Mouse (Mus musculus): ENCODE results near the gene Rhox4a. TPM values are rescaled to one million over a fixed set of nuclear protein-coding genes. Genes with fewer than 3 reads are reported as not detected.
"Not testable (repeated sequence)": the region's sequence is repeated elsewhere in the genome, so short reads cannot be mapped to it uniquely, and the experiment has no call there.

Rhox4a gene
- not detected in 2 replicates for polyA plus RNA-seq (2012; rRNA removed)
- polyA plus RNA-seq (2014; fragmentation: Nextera tagmentation; extraction: Ambion mirVana) = not detected in 2 replicates

- not testable (repeated sequence) for DNase-seq (ENCODE audit: low read depth in 3 of 3, low spot score in 3 of 3); H3K9me3 ChIP-seq (ENCODE audit: control insufficient read depth, low read length); H3K27me3 ChIP-seq (ENCODE audit: control insufficient read depth, insufficient read depth, low read length); H3K4me3 ChIP-seq (ENCODE audit: insufficient read depth in 1 of 2, low read depth in 2 of 2, low read length in 2 of 2); H3K4me1 ChIP-seq (replicated peaks; ENCODE audit: control insufficient read depth in 2 of 2, insufficient read depth in 2 of 2, low read length in 1 of 2); H3K9ac ChIP-seq (replicated peaks); H3K27ac ChIP-seq; ATAC-seq (ENCODE audit: insufficient read depth); H3K4me2 ChIP-seq (ENCODE audit: low read depth); H3K36me3 ChIP-seq (replicated peaks; ENCODE audit: control insufficient read depth, insufficient read depth, low read depth)
- 82% methylated on average over 10 of the region's 19 CpGs for WGBS (ENCODE audit: insufficient replicate concordance)
Observed at GRCm38 (mm10) chrX:37265038-37265437, at the start of gene Rhox4a. Gene Rhox4a, plus strand, starts transcription at chrX:37265338.

GRCm38 (mm10) chrX:37222158-37222557, 43.0 kb upstream of the Rhox4a start, which contains the start of gene Rhox1:
Gene Rhox1, minus strand, starts transcription at chrX:37222258.
- DNase-seq (ENCODE audit: low read depth in 3 of 3, low spot score in 3 of 3) = not testable (repeated sequence)
- 48% methylated on average over 1 of the region's 1 CpGs for WGBS (ENCODE audit: insufficient replicate concordance)

GRCm38 (mm10) chrX:37244676-37245075, 20.5 kb upstream of the Rhox4a start, which contains the start of gene Rhox2a:
Gene Rhox2a, plus strand, starts transcription at chrX:37244976.
- H3K36me3 ChIP-seq (replicated peaks; ENCODE audit: control insufficient read depth, insufficient read depth, low read depth); H3K4me1 ChIP-seq (replicated peaks; ENCODE audit: control insufficient read depth in 2 of 2, insufficient read depth in 2 of 2, low read length in 1 of 2); H3K27ac ChIP-seq; H3K9ac ChIP-seq (replicated peaks); H3K9me3 ChIP-seq (ENCODE audit: control insufficient read depth, low read length); H3K4me3 ChIP-seq (ENCODE audit: insufficient read depth in 1 of 2, low read depth in 2 of 2, low read length in 2 of 2); H3K4me2 ChIP-seq (ENCODE audit: low read depth); DNase-seq (ENCODE audit: low read depth in 3 of 3, low spot score in 3 of 3); H3K27me3 ChIP-seq (ENCODE audit: control insufficient read depth, insufficient read depth, low read length); ATAC-seq (ENCODE audit: insufficient read depth): not testable (repeated sequence)
- no CpG with 5 or more reads among the region's 9 CpGs for WGBS (ENCODE audit: insufficient replicate concordance)

More at GRCm38 (mm10) chrX:37222158-37222557, 43.0 kb upstream of the Rhox4a start, which contains the start of gene Rhox1:
- H3K36me3 ChIP-seq (replicated peaks; ENCODE audit: control insufficient read depth, insufficient read depth, low read depth); H3K4me3 ChIP-seq (ENCODE audit: insufficient read depth in 1 of 2, low read depth in 2 of 2, low read length in 2 of 2); H3K9me3 ChIP-seq (ENCODE audit: control insufficient read depth, low read length); H3K27me3 ChIP-seq (ENCODE audit: control insufficient read depth, insufficient read depth, low read length); H3K9ac ChIP-seq (replicated peaks); ATAC-seq (ENCODE audit: insufficient read depth); H3K4me2 ChIP-seq (ENCODE audit: low read depth); H3K4me1 ChIP-seq (replicated peaks; ENCODE audit: control insufficient read depth in 2 of 2, insufficient read depth in 2 of 2, low read length in 1 of 2); H3K27ac ChIP-seq: not testable (repeated sequence)

- H3K27ac ChIP-seq; H3K4me3 ChIP-seq (ENCODE audit: insufficient read depth in 1 of 2, low read depth in 2 of 2, low read length in 2 of 2); H3K36me3 ChIP-seq (replicated peaks; ENCODE audit: control insufficient read depth, insufficient read depth, low read depth): not testable (repeated sequence)
Observed at GRCm38 (mm10) chrX:37249619-37250018, 15.5 kb upstream of the Rhox4a start, which contains the start of gene Rhox3a. Gene Rhox3a, plus strand, starts transcription at chrX:37249919.

More at GRCm38 (mm10) chrX:37249619-37250018, 15.5 kb upstream of the Rhox4a start, which contains the start of gene Rhox3a:
- ATAC-seq (ENCODE audit: insufficient read depth); H3K27me3 ChIP-seq (ENCODE audit: control insufficient read depth, insufficient read depth, low read length); H3K9ac ChIP-seq (replicated peaks); DNase-seq (ENCODE audit: low read depth in 3 of 3, low spot score in 3 of 3); H3K9me3 ChIP-seq (ENCODE audit: control insufficient read depth, low read length); H3K4me2 ChIP-seq (ENCODE audit: low read depth); H3K4me1 ChIP-seq (replicated peaks; ENCODE audit: control insufficient read depth in 2 of 2, insufficient read depth in 2 of 2, low read length in 1 of 2): not testable (repeated sequence)
- 56% methylated on average over 1 of the region's 3 CpGs for whole genome bisulfite sequencing (ENCODE audit: insufficient replicate concordance)

Other genes with a start within 250 kb of the Rhox4a start
- gene Sowahd, start 216.5 kb upstream of the Rhox4a start, polyA plus RNA-seq (2012; rRNA removed) = 0.02 TPM in 1 of 2 replicates, not detected in the other
- gene Sowahd, start 216.5 kb upstream of the Rhox4a start, polyA plus RNA-seq (2014; fragmentation: Nextera tagmentation; extraction: Ambion mirVana) = 0.11 TPM in 1 of 2 replicates, not detected in the other
- 261 and 564 TPM in 2 replicates for gene Rpl39, start 179.9 kb upstream of the Rhox4a start, polyA plus RNA-seq (2012; rRNA removed)
- gene Rpl39, start 179.9 kb upstream of the Rhox4a start, polyA plus RNA-seq (2014; fragmentation: Nextera tagmentation; extraction: Ambion mirVana) = 545 and 615 TPM in 2 replicates
- gene Upf3b, start 155.0 kb upstream of the Rhox4a start, polyA plus RNA-seq (2012; rRNA removed) = 6.4 and 13.4 TPM in 2 replicates
- gene Upf3b, start 155.0 kb upstream of the Rhox4a start, polyA plus RNA-seq (2014; fragmentation: Nextera tagmentation; extraction: Ambion mirVana) = 7.4 and 7.9 TPM in 2 replicates
- gene Nkap, start 138.5 kb upstream of the Rhox4a start, polyA plus RNA-seq (2012; rRNA removed) = 1.7 and 2.3 TPM in 2 replicates
- 4.4 and 5.1 TPM in 2 replicates for gene Nkap, start 138.5 kb upstream of the Rhox4a start, polyA plus RNA-seq (2014; fragmentation: Nextera tagmentation; extraction: Ambion mirVana)
- not detected in 2 replicates for gene Akap14, start 96.5 kb upstream of the Rhox4a start, polyA plus RNA-seq (2012; rRNA removed)
- 0.13 TPM in 1 of 2 replicates, not detected in the other for gene Akap14, start 96.5 kb upstream of the Rhox4a start, polyA plus RNA-seq (2014; fragmentation: Nextera tagmentation; extraction: Ambion mirVana)
- gene Ndufa1, start 74.2 kb upstream of the Rhox4a start, polyA plus RNA-seq (2012; rRNA removed) = 111 and 169 TPM in 2 replicates
- gene Ndufa1, start 74.2 kb upstream of the Rhox4a start, polyA plus RNA-seq (2014; fragmentation: Nextera tagmentation; extraction: Ambion mirVana) = 253 and 273 TPM in 2 replicates
- gene Rnf113a1, start 74.1 kb upstream of the Rhox4a start, polyA plus RNA-seq (2012; rRNA removed) = 1.1 and 1.7 TPM in 2 replicates
- 2.3 and 3.2 TPM in 2 replicates for gene Rnf113a1, start 74.1 kb upstream of the Rhox4a start, polyA plus RNA-seq (2014; fragmentation: Nextera tagmentation; extraction: Ambion mirVana)
- not detected in 2 replicates for gene Gm9, start 54.3 kb upstream of the Rhox4a start, polyA plus RNA-seq (2012; rRNA removed)
- not detected in 2 replicates for gene Gm9, start 54.3 kb upstream of the Rhox4a start, polyA plus RNA-seq (2014; fragmentation: Nextera tagmentation; extraction: Ambion mirVana)
- gene Rhox1, start 43.1 kb upstream of the Rhox4a start, polyA plus RNA-seq (2012; rRNA removed) = not detected in 2 replicates
- gene Rhox1, start 43.1 kb upstream of the Rhox4a start, polyA plus RNA-seq (2014; fragmentation: Nextera tagmentation; extraction: Ambion mirVana) = not detected in 2 replicates
- not detected in 2 replicates for gene Rhox2a, start 20.4 kb upstream of the Rhox4a start, polyA plus RNA-seq (2012; rRNA removed)
- gene Rhox2a, start 20.4 kb upstream of the Rhox4a start, polyA plus RNA-seq (2014; fragmentation: Nextera tagmentation; extraction: Ambion mirVana) = not detected in 2 replicates
- gene Rhox3a, start 15.4 kb upstream of the Rhox4a start, polyA plus RNA-seq (2012; rRNA removed) = not detected in 2 replicates
- gene Rhox3a, start 15.4 kb upstream of the Rhox4a start, polyA plus RNA-seq (2014; fragmentation: Nextera tagmentation; extraction: Ambion mirVana) = not detected in 2 replicates
- not detected in 2 replicates for gene Rhox3a2, start 114.7 kb downstream of the Rhox4a start, polyA plus RNA-seq (2012; rRNA removed)
- not detected in 2 replicates for gene Rhox3a2, start 114.7 kb downstream of the Rhox4a start, polyA plus RNA-seq (2014; fragmentation: Nextera tagmentation; extraction: Ambion mirVana)
- gene Rhox4a2, start 125.5 kb downstream of the Rhox4a start, polyA plus RNA-seq (2012; rRNA removed) = not detected in 2 replicates
- not detected in 2 replicates for gene Rhox4a2, start 125.5 kb downstream of the Rhox4a start, polyA plus RNA-seq (2014; fragmentation: Nextera tagmentation; extraction: Ambion mirVana)
- gene Rhox2b, start 146.7 kb downstream of the Rhox4a start, polyA plus RNA-seq (2012; rRNA removed) = not detected in 2 replicates
- not detected in 2 replicates for gene Rhox2b, start 146.7 kb downstream of the Rhox4a start, polyA plus RNA-seq (2014; fragmentation: Nextera tagmentation; extraction: Ambion mirVana)
- not detected in 2 replicates for gene Rhox4b, start 167.2 kb downstream of the Rhox4a start, polyA plus RNA-seq (2012; rRNA removed)
- not detected in 2 replicates for gene Rhox4b, start 167.2 kb downstream of the Rhox4a start, polyA plus RNA-seq (2014; fragmentation: Nextera tagmentation; extraction: Ambion mirVana)
- not detected in 2 replicates for gene Rhox2c, start 188.3 kb downstream of the Rhox4a start, polyA plus RNA-seq (2012; rRNA removed)
- not detected in 2 replicates for gene Rhox2c, start 188.3 kb downstream of the Rhox4a start, polyA plus RNA-seq (2014; fragmentation: Nextera tagmentation; extraction: Ambion mirVana)
- not detected in 2 replicates for gene Rhox3c, start 193.2 kb downstream of the Rhox4a start, polyA plus RNA-seq (2012; rRNA removed)
- not detected in 2 replicates for gene Rhox3c, start 193.2 kb downstream of the Rhox4a start, polyA plus RNA-seq (2014; fragmentation: Nextera tagmentation; extraction: Ambion mirVana)
- gene Rhox4c, start 215.0 kb downstream of the Rhox4a start, polyA plus RNA-seq (2012; rRNA removed) = not detected in 2 replicates
- not detected in 2 replicates for gene Rhox4c, start 215.0 kb downstream of the Rhox4a start, polyA plus RNA-seq (2014; fragmentation: Nextera tagmentation; extraction: Ambion mirVana)
- not detected in 2 replicates for gene Rhox2d, start 228.1 kb downstream of the Rhox4a start, polyA plus RNA-seq (2012; rRNA removed)
- gene Rhox2d, start 228.1 kb downstream of the Rhox4a start, polyA plus RNA-seq (2014; fragmentation: Nextera tagmentation; extraction: Ambion mirVana) = not detected in 2 replicates
- not detected in 2 replicates for gene Rhox4d, start 249.0 kb downstream of the Rhox4a start, polyA plus RNA-seq (2012; rRNA removed)
- not detected in 2 replicates for gene Rhox4d, start 249.0 kb downstream of the Rhox4a start, polyA plus RNA-seq (2014; fragmentation: Nextera tagmentation; extraction: Ambion mirVana)